Mouse (Mus musculus) embryonic fibroblast, embryonic 13.5 days (primary cell): ENCODE data around the gene Ano2.

Experiments
- CTCF ChIP-seq: IDR thresholded peaks from 2 replicates; pipeline ENCODE4 v1.5.1; 2011; ENCODE audit warnings: mild to moderate bottlenecking, control low read depth, low read length, moderate library complexity, borderline replicate concordance; ENCODE audit not compliant: insufficient read depth
- POLR2A ChIP-seq: IDR thresholded peaks from 2 replicates; pipeline ENCODE4 v1.6.1; 2011; ENCODE audit warnings: low read depth, mild to moderate bottlenecking, control low read depth, low read length, moderate library complexity

DNA sequence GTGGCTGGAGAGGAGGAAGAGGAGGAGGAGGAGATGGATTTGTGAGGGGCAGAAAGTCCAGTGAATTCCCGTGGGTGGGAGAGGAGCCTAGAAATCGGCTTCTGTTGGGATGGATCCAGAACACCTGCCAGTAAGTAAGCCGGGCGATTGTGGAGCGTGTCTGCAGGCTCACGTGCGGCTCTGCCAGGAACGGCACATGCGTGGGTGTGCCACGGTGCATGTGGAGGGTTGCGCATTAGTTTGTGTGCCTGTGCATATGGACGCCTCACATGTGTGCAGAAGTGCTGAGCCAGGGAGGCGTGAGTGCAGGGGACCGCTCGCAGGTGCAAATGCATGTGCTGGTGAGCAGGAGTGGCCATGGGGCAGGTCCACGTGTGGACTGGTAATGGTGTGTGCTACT is 21.0 kb downstream of the Ano2 start:
- no peak for TF ChIP-seq POLR2A
- TF ChIP-seq CTCF = no peak
